8 mouse cellular contexts compared by ENCODE assay signal in genomic region chr11:60178506-60178905, GRCm38 (mm10). TPM values are rescaled to one million over a fixed set of nuclear protein-coding genes. Genes with fewer than 3 reads are reported as not detected.
A peak's percentile ranks its signal among the peaks of the same experiment; 100 is the strongest.
DNase-seq lines count a peak whose midpoint lies in the region; ATAC-seq and TF ChIP-seq lines count a peak whose summit lies in the region.

No protein-coding gene starts in this region.

- no peaks in the 10 kb centered on the region for H3K27me3 ChIP-seq in heart, embryonic 11.5 days (ENCODE audit: control insufficient read depth, insufficient read depth, low read length)
- no peaks in the 10 kb centered on the region for H3K27me3 ChIP-seq in intestine, postnatal 0 days (replicated peaks; ENCODE audit: control insufficient read depth, insufficient read depth, low read length)
- H3K27me3 ChIP-seq in midbrain, embryonic 15.5 days (replicated peaks), result no peaks in the 10 kb centered on the region

- H3K27ac ChIP-seq in heart, embryonic 11.5 days (ENCODE audit: low read depth, low read length), result peak overlapping the region; percentile 98; the same call in 1 of the 2 replicates
- peak overlapping the region; percentile 47 for H3K27ac ChIP-seq in intestine, postnatal 0 days (ENCODE audit: low read depth, low read length)
- H3K27ac ChIP-seq in midbrain, embryonic 15.5 days, result peak overlapping the region; percentile 95; the same call in 1 of the 2 replicates

- ATAC-seq in heart, embryonic 11.5 days (replicated peaks; ENCODE audit: insufficient number of reproducible peaks, low FRiP score, low TSS enrichment), result no peak
- ATAC-seq in intestine, postnatal 0 days, result peak; percentile 11; the same call in 1 of the 2 replicates
- no peak for ATAC-seq in midbrain, embryonic 15.5 days (replicated peaks)

- H3K4me2 ChIP-seq in heart, embryonic 11.5 days, result peak overlapping the region; percentile 100; the same call in 1 of the 2 replicates
- H3K4me2 ChIP-seq in intestine, postnatal 0 days (replicated peaks; ENCODE audit: low read depth), result no peak overlapping the region
- 0 out of 2 replicates have a peak overlapping the region, but pooled peaks have one; percentile 70 for H3K4me2 ChIP-seq in midbrain, embryonic 15.5 days

- H3K4me3 ChIP-seq in heart, embryonic 11.5 days (ENCODE audit: low read depth, low read length), result no peak overlapping the region
- H3K4me3 ChIP-seq in intestine, postnatal 0 days (ENCODE audit: low read depth, low read length), result no peak overlapping the region
- no peak overlapping the region for H3K4me3 ChIP-seq in midbrain, embryonic 15.5 days

- DNase-seq in heart, postnatal 36 days, result no peak
- peak; percentile 55 to 72 for DNase-seq in cerebellum, postnatal 25 days
- no peak for DNase-seq in thymus, postnatal 4 days
- no peak for DNase-seq in thymus, postnatal 14 days
- DNase-seq in liver, result no peak

- intact Hi-C loops in heart, postnatal 36 days (cut with DNase I), result no loop called here

- H3K9ac ChIP-seq in heart, embryonic 11.5 days (ENCODE audit: low read depth, low read length), result peak overlapping the region; percentile 12; the same call in 1 of the 2 replicates
- H3K9ac ChIP-seq in intestine, postnatal 0 days (ENCODE audit: low read depth, low read length), result no peak overlapping the region
- 0 out of 2 replicates have a peak overlapping the region, but pooled peaks have one; percentile 78 for H3K9ac ChIP-seq in midbrain, embryonic 15.5 days

- TF ChIP-seq CTCF in intestine, postnatal 0 days (IDR thresholded peaks at IDR 0.05; ENCODE audit: low read depth), result no peak

- H3K4me1 ChIP-seq in heart, embryonic 11.5 days (ENCODE audit: control insufficient read depth, insufficient read depth, low read length), result peaks cover 76% of the 10 kb centered on the region
- peaks cover 15% of the 10 kb centered on the region for H3K4me1 ChIP-seq in intestine, postnatal 0 days (replicated peaks; ENCODE audit: control insufficient read depth, insufficient read depth, low read length)
- H3K4me1 ChIP-seq in midbrain, embryonic 15.5 days, result peaks cover 75% of the 10 kb centered on the region

- H3K36me3 ChIP-seq in heart, embryonic 11.5 days (ENCODE audit: control insufficient read depth, insufficient read depth, low read length), result no peaks in the 10 kb centered on the region
- H3K36me3 ChIP-seq in intestine, postnatal 0 days (ENCODE audit: control insufficient read depth, insufficient read depth), result no peaks in the 10 kb centered on the region; the same call in 1 of the 2 replicates
- H3K36me3 ChIP-seq in midbrain, embryonic 15.5 days (replicated peaks), result no peaks in the 10 kb centered on the region

- no peaks in the 10 kb centered on the region for H3K9me3 ChIP-seq in heart, embryonic 11.5 days (replicated peaks; ENCODE audit: control insufficient read depth, low read length)
- no peaks in the 10 kb centered on the region for H3K9me3 ChIP-seq in intestine, postnatal 0 days (ENCODE audit: control insufficient read depth)
- H3K9me3 ChIP-seq in midbrain, embryonic 15.5 days, result no peaks in the 10 kb centered on the region

RNA-seq across cellular contexts. Expression of gene Srebf1, which starts 43.9 kb away (rescaled TPM):
- 39.0 and 41.0 TPM in 2 replicates for polyA plus RNA-seq in heart, embryonic 11.5 days (2014; fragmentation: Nextera tagmentation; extraction: Ambion mirVana)
- total RNA-seq in heart, postnatal 36 days (2021), result 10 to 100 TPM; 28.9 to 39.5 TPM
- polyA plus RNA-seq in intestine, postnatal 0 days (2015; fragmentation: Nextera tagmentation; extraction: Ambion mirVana), result 86.9 and 88.1 TPM in 2 replicates
- polyA plus RNA-seq in midbrain, embryonic 15.5 days (2015; fragmentation: Nextera tagmentation; extraction: Ambion mirVana), result 37.0 and 38.3 TPM in 2 replicates

Comparison
In these comparisons a context has a peak if more than half of its experiments do, and no peak if none do; other contexts are left out.
1. H3K27ac ChIP-seq: peak in every context shown above with its lines; median percentile 98 in heart, embryonic 11.5 days; 95 in midbrain, embryonic 15.5 days; 47 in intestine, postnatal 0 days.
2. DNase-seq: peak in cerebellum, postnatal 25 days (2 of 2); none in heart, postnatal 36 days (0 of 2), thymus, postnatal 4 days (single experiment), thymus, postnatal 14 days (single experiment) and liver (single experiment).